Mouse (Mus musculus) embryonic fibroblast, embryonic 13.5 days (primary cell): Measurements from ENCODE around the gene Ptpra.

Experiments
- CTCF ChIP-seq: IDR thresholded peaks from 2 replicates; pipeline ENCODE4 v1.5.1; 2011; ENCODE audit warnings: mild to moderate bottlenecking, control low read depth, low read length, moderate library complexity, borderline replicate concordance; ENCODE audit not compliant: insufficient read depth
- POLR2A ChIP-seq: IDR thresholded peaks from 2 replicates; pipeline ENCODE4 v1.6.1; 2011; ENCODE audit warnings: low read depth, mild to moderate bottlenecking, control low read depth, low read length, moderate library complexity

DNA sequence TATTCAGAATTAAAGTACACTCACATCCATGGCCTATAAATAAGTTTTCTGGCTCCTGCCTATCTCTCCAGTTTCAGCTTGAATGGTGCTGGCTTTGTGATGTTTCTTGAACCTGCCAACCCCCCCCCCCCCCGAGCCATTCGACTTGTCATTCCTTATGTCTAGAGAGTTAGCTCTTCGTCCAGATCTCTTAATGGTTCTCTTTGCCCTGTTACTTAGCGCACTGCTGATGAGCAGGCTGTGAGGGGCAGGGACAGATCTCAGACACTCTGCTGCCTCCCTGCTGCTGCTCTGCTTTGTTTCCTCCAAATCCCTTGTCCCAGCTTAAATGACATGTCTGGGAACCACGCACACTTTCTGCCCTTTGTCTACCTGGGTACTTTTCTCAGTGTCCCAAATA, 65.7 kb downstream of the Ptpra start:
- TF ChIP-seq POLR2A (no peak), CTCF (no peak)
